Mouse (Mus musculus) stomach, postnatal 0 days (tissue): Measurements from ENCODE around the gene Pcolce.

ENCODE experiments used
- CTCF ChIP-seq: IDR thresholded peaks from 2 replicates; pipeline ENCODE4 v1.5.1; 2016; ENCODE audit warnings: antibody characterized with exemption, low read depth, mild to moderate bottlenecking, moderate library complexity
- EP300 ChIP-seq: optimal IDR thresholded peaks from 2 replicates; pipeline ENCODE3; 2016; ENCODE audit warnings: antibody characterized with exemption

DNA sequence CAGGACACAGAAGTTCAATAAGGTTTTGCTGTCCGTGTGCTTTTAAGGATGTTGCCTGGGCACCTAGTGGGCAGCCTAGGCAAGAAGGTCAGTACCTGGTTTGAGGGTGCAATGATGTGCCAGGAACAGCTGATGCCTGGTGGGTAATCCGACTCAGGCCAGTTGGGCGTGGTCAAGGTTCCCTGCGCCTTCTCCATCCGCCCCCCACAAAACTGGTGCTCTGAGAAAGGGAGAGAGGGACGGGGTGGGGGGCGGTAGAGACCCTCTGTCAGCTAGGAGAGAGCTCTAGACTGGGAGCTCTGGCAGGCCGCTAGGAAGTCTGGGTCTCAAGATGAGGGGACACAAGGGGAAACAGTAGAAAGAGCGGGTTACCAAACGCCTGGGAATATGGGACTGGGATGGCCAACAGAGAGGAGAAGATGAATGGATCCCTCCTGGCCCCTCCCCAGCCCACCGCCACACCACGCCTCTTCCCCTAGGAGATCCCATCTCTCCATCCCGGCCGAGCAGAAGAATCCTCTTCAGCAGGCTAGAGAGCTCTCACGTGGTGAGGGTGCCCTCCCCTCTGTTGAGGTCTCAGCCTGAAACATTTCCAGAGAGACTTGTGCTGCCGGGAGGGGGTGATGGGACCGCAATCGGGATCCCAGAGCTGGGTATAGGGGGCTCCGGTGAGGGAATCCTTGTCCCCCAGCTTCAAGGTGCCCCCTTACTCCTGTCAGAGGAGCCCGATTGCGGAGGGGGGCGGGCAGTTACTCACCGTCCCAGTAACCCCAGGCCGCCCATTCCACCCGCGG lies 5.5 kb downstream of the Pcolce start:
- no peak for TF ChIP-seq CTCF
- TF ChIP-seq EP300: no peak
